Mouse (Mus musculus) ES-E14 (cell line): ENCODE results near the gene Pak6. TPM values are rescaled to one million over a fixed set of nuclear protein-coding genes. Genes with fewer than 3 reads are reported as not detected.

Experiments
- DNase-seq: peaks from one replicate; pipeline ENCODE4 v3.0.0-alpha.2; 2013; ENCODE audit warnings: low read depth, low spot score
- H3K27ac ChIP-seq: 2 replicates; pipeline ENCODE4 v1.5.1; 2012; ENCODE audit warnings: low read depth, mild to moderate bottlenecking, low read length, moderate library complexity, mixed read lengths; ENCODE audit not compliant: poor library complexity, insufficient read depth, severe bottlenecking
- H3K36me3 ChIP-seq: 2 replicates; pipeline ENCODE4 v1.6.1; 2012; ENCODE audit warnings: mild to moderate bottlenecking, low read length, moderate library complexity, mixed read lengths; ENCODE audit not compliant: control insufficient read depth, poor library complexity, insufficient read depth, severe bottlenecking
- H3K4me1 ChIP-seq, 2 experiments: fragments of 150-350 bp in 1 of 2; sonication (generic) in 1 of 2; 2 replicates each; pipeline ENCODE4 v1.6.1; 2012; ENCODE audit warnings: low read length in 2 of 2, mild to moderate bottlenecking in 1 of 2, mixed read lengths in 1 of 2; ENCODE audit not compliant: control insufficient read depth in 2 of 2, insufficient read depth in 2 of 2, poor library complexity in 1 of 2
- H3K4me3 ChIP-seq, 2 experiments: fragments of 150-350 bp in 1 of 2; sonication (generic) in 1 of 2; 2 replicates each; pipeline ENCODE4 v1.5.1; 2012; ENCODE audit warnings: low read length in 2 of 2, low read depth in 1 of 2, mild to moderate bottlenecking in 1 of 2, mixed read lengths in 1 of 2; ENCODE audit not compliant: insufficient read depth in 1 of 2, poor library complexity in 1 of 2, severe bottlenecking in 1 of 2
- H3K9ac ChIP-seq: 2 replicates; pipeline ENCODE4 v1.6.1; 2012; ENCODE audit warnings: low read depth, mild to moderate bottlenecking, low read length, mixed read lengths; ENCODE audit not compliant: poor library complexity, insufficient read depth, severe bottlenecking
- H3K9me3 ChIP-seq: fragments of 150-350 bp; sonication (generic); 2 replicates; pipeline ENCODE4 v1.6.1; 2012; ENCODE audit warnings: low read depth, mild to moderate bottlenecking, low read length; ENCODE audit not compliant: control insufficient read depth, insufficient read depth
- CHD2 ChIP-seq: IDR thresholded peaks from 2 replicates; pipeline ENCODE4 v1.6.1; 2014; ENCODE audit warnings: mild to moderate bottlenecking, low read depth, low read length, inconsistent platforms
- HCFC1 ChIP-seq: IDR thresholded peaks from 2 replicates; pipeline ENCODE4 v1.6.1; 2012; ENCODE audit warnings: low read length, inconsistent platforms, borderline replicate concordance; ENCODE audit not compliant: insufficient read depth
- MAFK ChIP-seq: IDR thresholded peaks from 2 replicates; pipeline ENCODE4 v1.6.1; 2014; ENCODE audit warnings: mild to moderate bottlenecking, low read depth, low read length, inconsistent platforms; ENCODE audit not compliant: insufficient read depth
- ZC3H11A ChIP-seq: IDR thresholded peaks from 2 replicates; pipeline ENCODE4 v1.6.1; 2012; ENCODE audit warnings: low read depth, mild to moderate bottlenecking, inconsistent platforms, low read length, borderline replicate concordance
- ZNF384 ChIP-seq: IDR thresholded peaks from 2 replicates; pipeline ENCODE4 v1.6.1; 2012; ENCODE audit warnings: low read depth, low read length, inconsistent platforms
- in situ Hi-C, 2 experiments: fragments of 600-800 bp; cut with MboI; formaldehyde crosslinking; loops; one replicate each; pipeline ENCODE4 v1.15.1; 2025; ENCODE audit warnings: low sequenced_read_pairs in 2 of 2, inconsistent platforms in 1 of 2; ENCODE audit not compliant: unreplicated experiment in 2 of 2
- total RNA-seq: library from RNA; depleted of rRNA; stranded (reverse); fragments of 300-350 nt; gene quantifications from 2 replicates; pipeline ENCODE4 v1.2.3, GENCODE M21; 2012

Pak6 gene
- total RNA-seq, 1 experiment = 0.85 TPM

GRCm38 (mm10) chr2:118703913-118704730 lies 41.0 kb downstream of the Pak6 start, which contains the start of gene Ankrd63:
Gene Ankrd63 (minus strand): TSS chr2:118703963.
- Histone ChIP-seq H3K9ac (0 out of 2 replicates have a peak within 1 kb of the TSS, but pooled peaks have one; percentile 3), H3K4me3 (peak within 1 kb of the TSS; percentile 50 to 55), H3K4me1 (peaks cover 0 to 11% of the 10 kb centered on the region in 2 experiments; a peak in 1 of 4 replicates), H3K27ac (no peak within 1 kb of the TSS), H3K36me3 (no peaks in the 10 kb centered on the region), H3K9me3 (no peaks in the 10 kb centered on the region)
- in situ Hi-C loops = loop anchor here in 1 of 2 experiments (5.0 kb wide), 1 partner anchor 188 kb away; no protein-coding TSS in a partner anchor
- TF ChIP-seq ZC3H11A (no peak), MAFK (no peak), HCFC1 (no peak), ZNF384 (no peak)
- DNase-seq = no peak

GRCm38 (mm10) chr2:118706436-118706835 lies 43.3 kb downstream of the Pak6 start:
- H3K9ac ChIP-seq = no peak overlapping the region
- no peak overlapping the region for H3K27ac ChIP-seq
- H3K4me3 ChIP-seq = no peak overlapping the region
- no peaks in the 10 kb centered on the region for H3K36me3 ChIP-seq
- in situ Hi-C loops = no loop called here
- TF ChIP-seq CHD2 = no peak
- no peak for TF ChIP-seq HCFC1
- no peak for TF ChIP-seq ZNF384
- no peaks in the 10 kb centered on the region for H3K9me3 ChIP-seq
- no peak for DNase-seq
- peaks cover 0 to 7% of the 10 kb centered on the region in 2 experiments; a peak in 1 of 4 replicates for H3K4me1 ChIP-seq

- Histone ChIP-seq H3K4me3 (no peak overlapping the region), H3K9me3 (no peaks in the 10 kb centered on the region), H3K4me1 (peaks cover 0 to 3% of the 10 kb centered on the region in 2 experiments; a peak in 1 of 4 replicates), H3K27ac (no peak overlapping the region), H3K9ac (no peak overlapping the region), H3K36me3 (no peaks in the 10 kb centered on the region)
- in situ Hi-C loops = no loop called here
- TF ChIP-seq ZNF384 (no peak), CHD2 (no peak), ZC3H11A (no peak), HCFC1 (no peak), MAFK (no peak)
- no peak for DNase-seq
These were observed 45.4 kb downstream of the Pak6 start for GRCm38 (mm10) chr2:118708472-118708871.

- DNase-seq = no peak
- Histone ChIP-seq H3K4me1 (no peaks in the 10 kb centered on the region), H3K4me3 (no peak overlapping the region), H3K9me3 (no peaks in the 10 kb centered on the region), H3K9ac (no peak overlapping the region), H3K27ac (no peak overlapping the region), H3K36me3 (no peaks in the 10 kb centered on the region)
- no peak for TF ChIP-seq MAFK
- no peak for TF ChIP-seq ZC3H11A
- no peak for TF ChIP-seq HCFC1
- TF ChIP-seq CHD2 = no peak
- no peak for TF ChIP-seq ZNF384
- in situ Hi-C loops = no loop called here
These were observed 46.6 kb downstream of the Pak6 start for GRCm38 (mm10) chr2:118709655-118710221.
